Mouse (Mus musculus) kidney, adult 2 months (tissue): Measurements from ENCODE around the gene Mcur1.

Source experiments
- CTCF ChIP-seq: fragments of 200-500 bp; conservative IDR thresholded peaks from 2 replicates; pipeline ENCODE4 v1.5.1; 2011; ENCODE audit warnings: low read depth, mild to moderate bottlenecking, control low read depth, low read length, moderate library complexity, mixed read lengths; ENCODE audit not compliant: insufficient read depth, insufficient read length
- POLR2A ChIP-seq: fragments of 200-500 bp; IDR thresholded peaks from one replicate; pipeline ENCODE4 v1.6.1; 2011; ENCODE audit warnings: low read depth, low read length, control low read depth

DNA sequence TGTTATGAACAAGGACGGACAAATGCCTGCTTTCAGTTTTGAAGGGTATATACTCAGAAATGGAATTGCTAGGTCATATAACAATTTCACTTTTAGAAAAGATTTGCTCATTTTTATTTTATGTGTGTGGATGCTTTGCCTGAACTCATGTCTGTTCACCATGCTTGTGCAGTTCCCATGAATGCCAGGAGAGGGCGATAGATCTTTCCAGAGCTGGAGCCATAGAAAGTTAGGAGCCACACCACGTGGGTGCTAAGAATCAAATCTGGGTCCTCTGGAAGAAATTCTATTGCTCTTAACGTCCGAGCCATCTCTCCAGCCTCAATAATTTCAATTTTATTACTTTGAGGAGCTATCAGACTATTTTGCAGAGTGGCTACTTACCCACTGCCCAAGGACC, 17.3 kb upstream of the Mcur1 start:
- TF ChIP-seq CTCF = peak; percentile 42
- no peak for TF ChIP-seq POLR2A
